Mouse (Mus musculus): ENCODE data around the gene Rex1bd. TPM values are rescaled to one million over a fixed set of nuclear protein-coding genes. Genes with fewer than 3 reads are reported as not detected.

Rex1bd gene
- 265 and 282 TPM in 2 replicates for polyA plus RNA-seq (2021; fragmentation: Nextera tagmentation)
- long read RNA-seq, experiment 1, transcript Rex1bd-201 (5 exons, 671 nt): major isoform, 93 of 156 reads
- long read RNA-seq, experiment 1, transcript Rex1bd-205 (4 exons, 725 nt): minor isoform, 30 of 156 reads
- long read RNA-seq, experiment 1, transcript Rex1bd-204 (4 exons, 632 nt): minor isoform, 13 of 156 reads
- long read RNA-seq, experiment 1, partial matches to known transcripts: 8 of 156 reads
- long read RNA-seq, experiment 1, other reads (novel, unspliced or antisense): 8 of 156 reads
- long read RNA-seq, experiment 2, transcript Rex1bd-205 (4 exons, 725 nt): minor isoform, 6 of 28 reads
- long read RNA-seq, experiment 2, transcript Rex1bd-201 (5 exons, 671 nt): major isoform, 15 of 28 reads
- long read RNA-seq, experiment 2, partial matches to known transcripts: 1 of 28 reads
- long read RNA-seq, experiment 2, other reads (novel, unspliced or antisense): 2 of 28 reads

GRCm38 (mm10) chr8:70506328-70507026 lies at the start of gene Rex1bd:
Gene Rex1bd, minus strand, starts transcription at chr8:70506752.

GRCm38 (mm10) chr8:70539077-70539813 lies 32.7 kb upstream of the Rex1bd start, which contains the start of gene Ell:
Gene Ell, plus strand, starts transcription at chr8:70539457.

DNA sequence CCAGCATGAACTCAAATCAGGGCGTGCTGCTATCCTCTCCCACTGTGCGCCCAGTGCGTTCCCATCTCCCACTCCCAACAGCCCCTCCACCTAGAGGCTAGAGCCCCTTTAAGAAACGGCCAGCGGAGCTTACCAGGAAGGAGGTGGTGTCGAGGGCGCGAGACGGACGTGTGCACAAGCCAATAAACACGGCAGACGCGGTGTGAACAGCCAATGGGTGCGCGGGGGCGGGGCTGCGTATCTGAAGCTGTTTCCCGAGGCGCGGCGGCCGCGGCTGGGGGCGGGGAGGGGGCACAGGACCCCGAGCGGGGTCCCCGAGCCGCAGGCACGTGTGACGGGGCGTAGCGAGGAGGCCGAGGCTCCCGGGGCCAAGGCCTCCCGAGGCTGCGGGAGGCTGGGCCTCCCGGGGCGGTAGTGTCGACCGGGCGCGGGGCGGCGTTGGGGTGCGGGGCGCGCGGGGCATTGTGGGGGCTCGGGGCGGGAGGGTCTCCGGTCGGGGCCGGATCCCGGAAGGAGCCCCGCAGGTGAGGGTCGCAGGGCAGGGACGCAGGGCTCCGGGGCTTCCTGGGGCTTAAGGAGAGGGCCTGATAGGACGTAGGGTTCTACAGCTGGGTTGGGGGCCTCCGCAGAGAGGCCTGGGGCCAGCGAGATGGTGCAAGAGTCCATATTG lies 21.1 kb upstream of the Rex1bd start, which contains the start of the genes Fkbp8 and Kxd1:
TSS of gene Fkbp8 (plus strand) at position 213 of the 670 bp plus-strand sequence.
TSS of gene Kxd1 (minus strand) at position 445 of the 670 bp plus-strand sequence.

GRCm38 (mm10) chr8:70510228-70510915 lies 3.8 kb upstream of the Rex1bd start, which contains the start of gene Uba52:
Gene Uba52, minus strand, starts transcription at chr8:70510801.

DNA sequence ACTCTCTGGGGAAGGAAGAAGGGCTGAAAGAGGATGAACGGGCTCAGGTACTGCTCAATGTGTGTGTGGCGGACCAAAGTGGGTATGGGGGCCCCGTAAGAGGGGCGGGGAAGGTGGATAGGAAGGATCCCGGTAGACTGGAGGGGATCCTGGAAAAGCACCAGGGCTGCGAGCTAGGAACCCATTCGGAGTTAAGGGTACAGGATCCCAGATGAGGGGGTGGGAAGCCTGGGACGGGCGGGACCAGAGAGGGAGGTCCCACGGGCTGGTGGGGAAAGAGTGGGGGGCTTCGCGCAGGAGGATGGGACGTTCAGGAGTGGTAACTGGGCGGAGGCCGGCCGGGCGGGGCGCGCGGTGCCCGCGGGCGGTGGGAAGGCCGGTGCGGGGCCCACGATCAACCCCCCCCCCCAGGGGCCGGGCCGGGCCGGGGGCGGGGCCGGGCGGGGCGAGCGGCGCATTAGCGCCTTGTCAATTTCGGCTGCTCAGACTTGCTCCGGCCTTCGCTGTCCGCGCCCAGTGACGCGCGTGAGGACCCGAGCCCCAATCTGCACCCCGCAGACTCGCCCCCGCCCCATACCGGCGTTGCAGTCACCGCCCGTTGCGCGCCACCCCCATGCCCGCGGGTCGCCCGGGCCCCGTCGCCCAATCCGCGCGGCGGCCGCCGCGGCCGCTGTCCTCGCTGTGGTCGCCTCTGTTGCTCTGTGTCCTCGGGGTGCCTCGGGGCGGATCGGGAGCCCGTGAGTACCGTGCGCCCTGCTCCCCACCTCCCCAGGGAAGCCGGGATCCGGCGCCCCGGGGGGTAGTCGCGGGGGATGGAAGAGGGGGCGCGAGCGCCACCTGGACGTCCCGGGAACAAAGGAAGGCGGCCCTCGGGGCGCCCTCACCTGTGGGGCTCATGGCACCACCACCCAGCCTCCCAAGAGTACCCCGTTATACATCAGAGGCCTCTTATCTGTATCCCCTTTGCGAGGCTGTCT lies 13.6 kb downstream of the Rex1bd start, which contains the start of gene Crlf1:
TSS of gene Crlf1 (plus strand) at position 495 of the 977 bp plus-strand sequence.

DNA sequence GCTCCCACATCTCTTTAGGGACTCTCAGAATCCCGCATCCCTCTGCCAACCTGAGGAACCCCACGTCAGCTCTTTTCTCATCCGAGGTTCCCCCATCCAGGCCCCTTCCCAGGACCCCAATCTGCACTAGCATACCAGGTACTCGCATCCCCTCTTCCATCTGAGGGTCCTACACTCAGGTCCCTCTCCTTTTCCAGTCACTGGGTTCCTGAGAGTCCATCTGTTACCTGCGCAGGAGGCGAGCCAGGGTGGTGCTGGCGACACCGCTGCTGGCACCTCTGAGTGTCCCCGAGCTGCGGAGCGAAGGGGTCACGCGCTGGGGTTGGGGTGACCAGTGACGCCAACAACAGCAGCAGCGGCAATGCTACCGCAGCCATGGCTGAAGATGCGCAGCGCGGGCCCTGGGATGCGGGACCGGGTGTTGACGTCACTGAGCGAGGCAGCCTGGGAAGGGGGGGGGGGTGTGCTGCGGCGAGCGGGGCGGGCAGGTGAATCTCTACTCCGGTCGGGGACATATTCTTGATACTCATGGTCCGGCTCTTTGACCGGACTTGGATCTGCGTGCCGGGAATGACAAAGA lies 19.5 kb downstream of the Rex1bd start, which contains the start of gene Tmem59l:
TSS of gene Tmem59l (minus strand) at position 418 of the 580 bp plus-strand sequence.

DNA sequence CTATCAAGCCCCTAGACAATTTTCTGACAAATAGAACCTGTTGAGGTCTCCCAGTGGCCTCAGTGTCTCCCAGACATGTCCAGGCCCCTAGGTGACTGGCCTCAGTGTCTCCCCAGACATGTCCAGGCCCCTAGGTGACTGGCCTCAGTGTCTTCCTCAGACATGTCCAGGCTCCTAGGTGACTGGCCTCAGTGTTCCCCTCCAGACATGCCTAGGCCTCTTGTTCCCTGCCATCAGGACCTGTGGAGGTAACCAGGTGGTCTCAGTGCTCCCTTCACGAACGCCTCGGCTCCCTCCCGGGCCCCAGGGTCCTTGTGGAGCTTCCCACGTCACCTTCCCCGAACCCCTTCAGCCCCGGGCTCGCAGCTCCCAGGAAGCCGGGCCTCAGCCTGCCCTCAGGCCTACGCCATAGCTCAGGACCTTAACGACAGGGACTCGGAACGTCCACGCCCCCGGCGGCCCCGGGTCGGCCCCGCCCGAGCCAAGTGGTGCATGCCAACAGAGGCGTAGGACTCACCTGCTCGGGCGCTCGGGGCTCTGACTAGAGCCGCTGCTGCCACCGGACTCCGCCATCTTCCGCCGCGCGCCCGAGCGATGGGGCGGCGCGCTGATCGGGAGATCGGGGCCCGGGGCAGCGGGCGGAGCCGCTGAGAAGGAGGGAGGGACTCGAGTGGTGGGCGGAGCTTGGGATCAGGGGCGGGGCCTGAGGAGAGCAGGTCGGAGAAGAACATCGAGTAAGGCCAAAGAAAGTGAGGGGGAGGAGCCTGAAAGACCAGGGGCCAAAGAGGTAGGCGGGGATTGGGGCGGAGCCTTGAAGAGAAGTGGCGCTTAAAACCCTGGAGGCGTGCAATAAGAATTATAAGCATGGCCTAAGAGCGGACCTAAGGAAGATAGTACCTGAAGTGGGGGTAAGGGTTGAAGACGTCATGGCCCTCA lies 30.0 kb downstream of the Rex1bd start, which contains the start of gene Klhl26:
TSS of gene Klhl26 (minus strand) at position 636 of the 936 bp plus-strand sequence.

Other genes with a start within 250 kb of the Rex1bd start
- gene Homer3, start 223.9 kb downstream of the Rex1bd start, polyA plus RNA-seq (2021; fragmentation: Nextera tagmentation): 20.5 and 21.9 TPM in 2 replicates
- 20.1 and 21.0 TPM in 2 replicates for gene Ddx49, start 204.3 kb downstream of the Rex1bd start, polyA plus RNA-seq (2021; fragmentation: Nextera tagmentation)
- 343 and 361 TPM in 2 replicates for gene Cope, start 204.2 kb downstream of the Rex1bd start, polyA plus RNA-seq (2021; fragmentation: Nextera tagmentation)
- gene Cers1, start 191.0 kb downstream of the Rex1bd start, polyA plus RNA-seq (2021; fragmentation: Nextera tagmentation): 110 and 121 TPM in 2 replicates
- gene Gdf1, start 176.9 kb downstream of the Rex1bd start, polyA plus RNA-seq (2021; fragmentation: Nextera tagmentation): 10.7 and 14.1 TPM in 2 replicates
- 3.2 and 4.4 TPM in 2 replicates for gene Upf1, start 153.5 kb downstream of the Rex1bd start, polyA plus RNA-seq (2021; fragmentation: Nextera tagmentation)
- 0.44 TPM in 1 of 2 replicates, not detected in the other for gene Comp, start 133.2 kb downstream of the Rex1bd start, polyA plus RNA-seq (2021; fragmentation: Nextera tagmentation)
- gene Crtc1, start 67.2 kb downstream of the Rex1bd start, polyA plus RNA-seq (2021; fragmentation: Nextera tagmentation): 113 and 155 TPM in 2 replicates
- 38.9 and 40.2 TPM in 2 replicates for gene Klhl26, start 29.8 kb downstream of the Rex1bd start, polyA plus RNA-seq (2021; fragmentation: Nextera tagmentation)
- gene Tmem59l, start 19.4 kb downstream of the Rex1bd start, polyA plus RNA-seq (2021; fragmentation: Nextera tagmentation): 591 and 736 TPM in 2 replicates
- 9.9 and 12.1 TPM in 2 replicates for gene Crlf1, start 13.6 kb downstream of the Rex1bd start, polyA plus RNA-seq (2021; fragmentation: Nextera tagmentation)
- 5,013 and 5,525 TPM in 2 replicates for gene Uba52, start 4.0 kb upstream of the Rex1bd start, polyA plus RNA-seq (2021; fragmentation: Nextera tagmentation)
- gene Fkbp8, start 21.0 kb upstream of the Rex1bd start, polyA plus RNA-seq (2021; fragmentation: Nextera tagmentation): 325 and 337 TPM in 2 replicates
- 62.6 and 69.8 TPM in 2 replicates for gene Kxd1, start 21.2 kb upstream of the Rex1bd start, polyA plus RNA-seq (2021; fragmentation: Nextera tagmentation)
- gene Ell, start 32.7 kb upstream of the Rex1bd start, polyA plus RNA-seq (2021; fragmentation: Nextera tagmentation): 5.2 and 5.7 TPM in 2 replicates
- gene Isyna1, start 87.6 kb upstream of the Rex1bd start, polyA plus RNA-seq (2021; fragmentation: Nextera tagmentation): 35.8 and 42.8 TPM in 2 replicates
- gene Ssbp4, start 102.1 kb upstream of the Rex1bd start, polyA plus RNA-seq (2021; fragmentation: Nextera tagmentation): 134 and 161 TPM in 2 replicates
- 0.85 and 1.1 TPM in 2 replicates for gene Lrrc25, start 109.4 kb upstream of the Rex1bd start, polyA plus RNA-seq (2021; fragmentation: Nextera tagmentation)
- gene Gdf15, start 125.7 kb upstream of the Rex1bd start, polyA plus RNA-seq (2021; fragmentation: Nextera tagmentation): 0.84 TPM in 1 of 2 replicates, not detected in the other
- gene Pgpep1, start 153.6 kb upstream of the Rex1bd start, polyA plus RNA-seq (2021; fragmentation: Nextera tagmentation): 16.0 and 19.4 TPM in 2 replicates
- gene Lsm4, start 166.5 kb upstream of the Rex1bd start, polyA plus RNA-seq (2021; fragmentation: Nextera tagmentation): 247 and 266 TPM in 2 replicates
- 6.2 and 8.7 TPM in 2 replicates for gene Jund, start 192.2 kb upstream of the Rex1bd start, polyA plus RNA-seq (2021; fragmentation: Nextera tagmentation)
- gene Iqcn, start 196.7 kb upstream of the Rex1bd start, polyA plus RNA-seq (2021; fragmentation: Nextera tagmentation): 0.05 TPM in 1 of 2 replicates, not detected in the other
- gene Gm3336, start 211.8 kb upstream of the Rex1bd start, polyA plus RNA-seq (2021; fragmentation: Nextera tagmentation): not detected in 2 replicates
- gene Pde4c, start 217.0 kb upstream of the Rex1bd start, polyA plus RNA-seq (2021; fragmentation: Nextera tagmentation): 0.05 and 0.30 TPM in 2 replicates
- 868 and 977 TPM in 2 replicates for gene Rab3a, start 247.9 kb upstream of the Rex1bd start, polyA plus RNA-seq (2021; fragmentation: Nextera tagmentation)